Mouse (Mus musculus) CD4-positive, CD25-positive, alpha-beta regulatory T cell, adult 4 months (primary cell): ENCODE results near the gene Kif1b. TPM values are rescaled to one million over a fixed set of nuclear protein-coding genes. Genes with fewer than 3 reads are reported as not detected.

Experiments
- ATAC-seq: one replicate; pipeline ENCODE4 v1.8.0; 2017
- polyA plus RNA-seq, 2 experiments: library from polyadenylated mRNA; unstranded; fragments of 100-300 nt; shearing (Covaris generic); gene quantifications; one replicate each; pipeline ENCODE4 v1.2.1; 2017

Kif1b gene
- polyA plus RNA-seq, 2 experiments from 2014 or later: 11.9 to 15.0 TPM

- ATAC-seq: no peak
These were observed 6.9 kb upstream of the Kif1b start for GRCm38 (mm10) chr4:149314275-149314837.

DNA sequence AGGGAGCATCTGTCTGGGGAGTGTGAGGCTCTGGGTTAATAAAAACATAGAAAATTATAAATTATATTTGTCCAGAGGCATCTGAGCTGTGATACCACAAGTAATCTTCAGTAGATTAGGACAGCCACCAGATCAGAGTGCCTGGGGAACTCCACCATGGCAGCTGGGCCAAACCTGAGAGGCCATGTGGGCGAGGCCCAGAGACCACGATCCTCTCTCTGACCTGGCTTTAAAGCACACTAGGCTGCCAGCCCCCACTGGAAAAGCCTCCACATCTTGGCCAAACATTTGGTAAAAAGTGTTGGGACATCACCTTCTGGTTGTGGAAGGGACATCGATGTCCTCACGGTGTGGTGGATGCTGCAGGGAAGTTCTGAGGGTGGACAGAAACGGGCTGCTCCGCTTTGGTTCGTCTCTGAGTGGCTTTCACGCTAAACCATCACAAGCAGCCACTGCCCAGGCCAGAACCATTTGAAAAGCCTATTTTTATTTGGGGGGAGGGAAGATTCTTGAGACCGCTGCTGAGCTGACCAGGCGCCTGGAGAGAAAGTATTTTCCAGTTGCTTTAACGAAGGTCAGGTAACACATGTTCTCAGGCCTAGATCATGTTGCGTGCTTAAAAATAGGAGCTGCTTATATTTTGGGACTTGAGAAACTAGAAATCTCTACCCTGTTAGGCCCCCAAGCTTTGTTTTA is 6.2 kb upstream of the Kif1b start:
- ATAC-seq: no peak

GRCm38 (mm10) chr4:149311996-149312395 is 4.5 kb upstream of the Kif1b start:
- ATAC-seq: no peak

DNA sequence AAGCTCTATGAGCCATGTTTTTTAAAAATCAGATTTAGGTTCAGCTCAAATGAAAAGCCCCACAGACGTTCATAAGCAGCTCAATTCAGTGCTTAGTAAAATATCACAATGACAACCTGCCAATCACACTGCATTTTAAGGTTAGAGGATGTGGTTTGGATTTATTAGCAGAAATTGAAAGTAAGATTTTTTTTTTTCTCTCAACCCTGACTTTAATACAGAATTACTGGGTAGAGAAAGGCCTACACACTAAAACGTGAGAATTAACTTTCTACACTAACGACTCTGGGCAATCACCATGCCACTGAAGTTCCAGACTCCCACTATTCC is 963 bp upstream of the Kif1b start:
- ATAC-seq: peak; percentile 61

DNA sequence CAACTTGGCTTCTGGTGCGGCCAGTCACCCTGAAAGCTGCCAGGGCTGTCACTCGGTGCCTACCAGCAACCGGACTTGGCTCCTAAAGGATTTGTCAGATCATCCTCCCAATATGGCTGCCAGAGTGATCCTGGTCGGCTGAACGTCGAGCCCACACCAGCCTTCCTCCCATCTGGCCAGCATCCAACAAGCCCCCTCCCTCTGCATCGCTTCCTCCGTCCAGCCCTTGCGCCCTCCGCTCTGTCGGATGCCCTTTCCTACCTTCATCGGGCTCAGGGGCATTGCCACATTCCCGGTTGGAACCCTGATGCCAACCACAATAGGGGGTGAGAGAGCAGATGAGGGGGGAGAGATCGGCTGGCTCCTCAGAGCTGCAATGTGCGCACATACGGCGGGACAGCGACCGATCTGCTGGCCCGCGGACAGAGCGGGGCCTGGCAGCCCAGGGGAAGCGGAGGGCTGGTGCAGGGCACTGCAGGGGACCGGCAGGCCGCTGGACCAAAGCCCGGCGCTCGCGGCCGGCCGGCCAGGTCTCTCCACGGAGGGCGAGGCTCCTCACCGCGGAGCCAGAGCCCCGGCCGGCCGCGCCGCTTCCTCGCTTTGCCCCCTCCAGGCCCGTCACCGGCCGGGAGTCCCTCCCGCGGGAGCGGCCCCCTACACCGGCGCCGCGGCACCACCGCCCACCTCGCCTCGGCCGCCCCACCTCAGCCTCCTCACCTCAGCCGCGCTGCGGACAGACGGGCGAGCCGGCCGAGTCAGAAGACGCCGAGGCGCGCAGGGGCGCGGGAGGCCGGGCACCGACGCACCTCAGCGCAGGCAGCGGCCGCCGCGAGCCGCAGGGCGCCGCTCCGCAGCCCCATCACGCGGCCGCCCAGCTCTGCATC is 539 bp downstream of the Kif1b start:
- ATAC-seq: no peak

DNA sequence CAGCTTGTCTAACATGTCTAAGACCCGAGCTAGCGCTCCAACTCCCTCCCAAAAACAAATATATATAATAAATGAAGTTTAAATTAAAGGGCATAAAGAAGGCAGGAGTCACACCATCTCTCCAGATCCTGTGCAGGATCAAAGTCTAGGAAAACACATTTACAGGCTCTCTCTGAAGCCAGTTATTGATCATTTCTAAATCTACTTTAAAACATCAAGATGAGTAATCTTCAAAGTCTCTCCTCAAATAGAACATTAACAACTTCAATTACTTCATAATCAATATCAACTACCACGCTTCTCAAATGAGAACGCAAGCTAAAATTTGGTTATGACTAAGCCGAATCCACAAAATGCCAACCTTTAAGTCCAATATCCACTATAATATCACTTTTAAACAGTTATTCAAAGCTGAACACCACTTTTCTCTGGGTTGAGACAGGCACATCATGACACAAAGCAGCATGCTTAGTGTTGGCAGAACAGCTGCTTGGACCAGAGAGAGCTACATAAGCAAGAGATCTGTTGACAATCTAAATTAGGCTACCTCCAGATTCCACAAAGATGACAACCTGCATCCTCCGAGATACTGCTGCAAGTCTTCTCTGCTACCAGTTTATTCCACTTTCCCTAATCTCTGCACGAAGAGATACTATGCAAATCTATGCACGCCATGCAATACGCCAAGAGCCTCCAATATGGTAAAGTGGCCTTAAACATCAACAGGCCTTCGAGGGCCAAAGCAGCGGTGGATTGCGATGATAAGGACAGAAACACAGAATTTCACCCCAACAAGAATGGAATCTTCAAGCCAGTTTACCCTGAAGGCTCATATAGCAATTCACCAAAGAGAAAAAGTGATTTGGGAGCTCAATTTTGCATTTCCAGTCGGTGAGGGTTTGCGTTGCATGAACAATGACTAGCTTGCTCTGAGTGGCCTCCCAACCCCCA is 1.5 kb downstream of the Kif1b start:
- ATAC-seq: no peak

DNA sequence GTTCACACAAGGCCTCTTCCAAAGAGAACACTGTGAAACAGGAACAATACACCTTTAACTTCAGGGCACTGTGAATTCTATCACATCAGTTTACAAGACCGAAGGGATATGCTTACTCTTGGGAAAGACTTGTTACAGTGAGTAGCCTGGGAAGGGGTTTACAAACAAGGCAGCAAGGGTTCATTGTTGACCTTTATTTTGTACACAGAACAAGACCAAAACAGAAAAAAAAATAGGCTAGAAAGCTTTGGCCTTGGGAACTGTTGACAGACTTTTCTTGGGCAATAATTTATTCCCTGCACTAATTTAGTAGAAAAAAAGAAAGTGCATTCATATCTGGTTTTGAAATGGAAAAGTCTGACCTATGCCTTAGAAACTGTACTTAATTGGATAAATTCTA is 3.0 kb downstream of the Kif1b start:
- no peak for ATAC-seq

GRCm38 (mm10) chr4:149303502-149303901 is 4.0 kb downstream of the Kif1b start:
- no peak for ATAC-seq

DNA sequence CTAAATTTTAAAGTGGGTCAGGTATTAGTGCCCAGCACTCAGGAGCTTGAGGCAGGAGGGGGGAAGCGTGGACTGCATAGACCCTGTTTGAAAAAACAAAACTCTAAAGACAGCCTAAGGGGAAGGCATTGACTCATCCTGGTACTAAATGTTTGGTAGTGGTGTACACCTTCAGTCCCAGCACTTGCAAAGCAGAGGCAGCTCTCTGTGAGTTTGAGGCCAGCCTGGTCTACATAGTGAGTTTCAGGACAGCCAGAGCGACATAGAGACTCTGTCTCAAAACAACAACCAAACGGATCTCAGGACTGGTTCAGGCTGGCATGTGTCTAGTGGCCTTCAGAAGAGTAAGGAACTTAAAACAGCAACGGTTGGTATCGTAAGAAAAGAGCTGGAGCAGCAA is 4.7 kb downstream of the Kif1b start:
- no peak for ATAC-seq

DNA sequence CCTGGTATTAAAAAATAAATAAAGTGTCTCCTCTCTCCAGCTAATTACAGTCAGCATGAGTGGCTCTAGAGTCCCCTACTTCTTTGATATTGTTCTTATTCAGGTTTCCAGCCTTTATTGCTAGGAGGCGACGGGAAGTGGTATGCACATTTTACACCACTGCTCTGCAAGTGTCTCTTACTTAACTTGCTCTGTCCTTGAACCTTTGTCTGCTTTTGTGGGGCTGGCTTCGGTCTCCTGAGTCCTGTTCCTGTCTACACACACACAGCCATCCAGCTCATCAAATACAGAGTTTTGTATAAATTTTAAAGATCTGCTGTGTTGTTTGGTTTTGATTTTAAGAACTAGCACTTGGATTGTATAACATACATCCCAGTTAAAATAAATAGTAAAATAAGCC is 5.4 kb downstream of the Kif1b start:
- no peak for ATAC-seq

- no peak for ATAC-seq
These were observed 11.0 kb downstream of the Kif1b start for GRCm38 (mm10) chr4:149296501-149296900.

GRCm38 (mm10) chr4:149292984-149293383 is 14.5 kb downstream of the Kif1b start:
- no peak for ATAC-seq

GRCm38 (mm10) chr4:149291061-149291460 is 16.4 kb downstream of the Kif1b start:
- ATAC-seq: no peak

DNA sequence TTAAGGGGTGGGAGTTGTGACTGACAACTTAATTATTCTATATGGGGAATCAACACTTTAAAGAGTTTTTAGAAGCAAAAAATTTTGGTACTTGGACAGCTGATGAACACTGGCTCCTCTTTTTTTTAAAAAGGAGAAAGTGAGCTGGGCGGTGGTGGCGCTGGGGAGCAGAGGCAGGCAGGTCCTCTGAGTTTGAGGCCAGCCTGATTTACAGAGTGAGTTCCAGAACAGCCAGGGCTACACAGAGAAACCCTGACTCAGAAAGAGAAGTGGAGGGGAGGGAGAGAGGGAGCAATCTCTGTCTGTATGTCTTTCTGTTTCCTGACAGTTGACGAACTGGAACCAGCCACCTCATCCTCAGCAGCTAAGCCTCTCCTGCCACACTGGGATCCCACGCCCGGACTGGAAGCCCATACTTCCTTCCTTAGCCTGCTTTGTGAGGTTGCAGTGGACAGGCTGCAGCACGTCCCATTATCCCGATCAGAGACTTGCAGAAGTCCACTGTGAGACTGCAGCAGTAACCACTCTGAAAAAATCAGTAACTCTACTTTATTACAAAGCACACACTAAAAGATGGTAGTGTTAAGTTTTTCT is 17.2 kb downstream of the Kif1b start:
- ATAC-seq: no peak

- no peak for ATAC-seq
These were observed 21.0 kb downstream of the Kif1b start for GRCm38 (mm10) chr4:149286287-149287137.

DNA sequence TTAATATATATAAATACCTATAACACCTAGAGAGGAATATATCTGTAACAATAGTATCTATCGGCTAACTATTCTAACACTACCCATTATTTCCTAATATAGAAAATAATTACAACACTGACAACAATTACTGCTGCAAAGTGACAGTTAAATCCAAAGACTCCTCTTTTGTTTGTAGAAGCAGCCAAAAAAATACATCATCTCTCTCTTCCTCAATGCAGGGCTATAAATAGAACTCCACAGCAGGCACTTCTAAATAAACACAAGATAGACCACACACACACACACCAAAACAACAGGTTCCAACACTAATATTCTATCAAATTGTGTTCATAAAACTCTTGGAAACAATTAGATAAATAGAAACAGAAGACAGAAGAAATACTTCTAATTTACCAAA is 21.8 kb downstream of the Kif1b start:
- no peak for ATAC-seq

GRCm38 (mm10) chr4:149283018-149283417 is 24.5 kb downstream of the Kif1b start:
- ATAC-seq: peak; percentile 31

DNA sequence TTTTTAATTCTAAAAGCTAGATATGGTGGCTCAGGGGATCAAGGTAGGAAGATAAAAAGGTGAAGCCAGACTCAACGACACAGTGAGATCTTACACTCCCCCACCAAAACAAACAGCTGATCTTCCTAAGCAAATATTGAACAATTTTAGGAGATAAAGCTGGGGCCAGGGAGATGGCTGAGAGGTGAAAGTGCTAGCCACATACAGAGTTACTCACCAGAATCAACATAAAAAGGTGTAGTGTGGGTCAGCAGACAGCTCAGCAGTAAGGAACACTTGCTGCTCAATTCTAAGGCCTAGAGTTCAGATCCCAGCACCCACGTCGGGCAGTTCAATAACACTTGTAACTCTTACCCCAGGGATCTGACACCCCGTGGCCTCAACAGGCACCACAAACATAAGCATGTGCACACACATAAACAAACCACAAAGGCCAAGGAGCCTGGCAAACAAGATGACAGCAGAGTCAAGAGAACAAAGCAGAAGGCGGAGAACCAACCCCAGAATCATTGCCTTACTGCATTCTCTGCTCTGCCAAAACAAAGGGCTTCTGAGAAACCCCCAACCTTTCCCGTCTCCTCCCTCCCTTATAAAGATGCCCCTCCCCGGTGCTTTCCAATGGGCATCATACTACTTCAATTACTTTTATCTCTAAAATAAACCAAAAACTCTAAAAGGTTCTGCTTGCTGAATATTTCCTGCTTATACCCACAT is 25.3 kb downstream of the Kif1b start:
- ATAC-seq: peak; percentile 77

GRCm38 (mm10) chr4:149277571-149277970 is 29.9 kb downstream of the Kif1b start:
- ATAC-seq: no peak

- ATAC-seq: no peak
These were observed 34.4 kb downstream of the Kif1b start for GRCm38 (mm10) chr4:149273128-149273527.

- ATAC-seq: no peak
These were observed 37.0 kb downstream of the Kif1b start for GRCm38 (mm10) chr4:149270541-149270940.
